Mouse (Mus musculus) stomach, embryonic 16.5 days (tissue): Measurements from ENCODE around the gene Slc19a1. TPM values are rescaled to one million over a fixed set of nuclear protein-coding genes. Genes with fewer than 3 reads are reported as not detected.

Source experiments
- ATAC-seq: fragments of 200-750 bp; cut with Nextera tagmentation; 2 replicates; pipeline ENCODE4 v1.8.0; 2017; ENCODE audit warnings: moderate number of reproducible peaks, moderate TSS enrichment; ENCODE audit not compliant: insufficient read depth, low FRiP score
- H3K27ac ChIP-seq: fragments of 300-500 bp; sonication (generic); 2 replicates; pipeline ENCODE4 v1.5.1; 2014; ENCODE audit warnings: low read length
- H3K27me3 ChIP-seq: fragments of 300-500 bp; sonication (generic); 2 replicates; pipeline ENCODE4 v1.6.1; 2014; ENCODE audit warnings: low read length, control low read depth, mixed read lengths; ENCODE audit not compliant: control insufficient read depth, insufficient read depth
- H3K36me3 ChIP-seq: fragments of 300-500 bp; sonication (generic); 2 replicates; pipeline ENCODE4 v1.6.1; 2014; ENCODE audit warnings: low read length; ENCODE audit not compliant: control insufficient read depth, insufficient read depth
- H3K4me1 ChIP-seq: fragments of 300-500 bp; sonication (generic); 2 replicates; pipeline ENCODE4 v1.6.1; 2014; ENCODE audit warnings: low read length, control low read depth, mixed read lengths; ENCODE audit not compliant: control insufficient read depth, insufficient read depth
- H3K4me2 ChIP-seq: fragments of 300-500 bp; sonication (generic); 2 replicates; pipeline ENCODE4 v1.6.1; 2014; ENCODE audit warnings: low read depth, low read length, mixed read lengths
- H3K4me3 ChIP-seq: fragments of 300-500 bp; sonication (generic); replicated peaks from 2 replicates; pipeline ENCODE4 v1.5.1; 2014; ENCODE audit warnings: mild to moderate bottlenecking, low read length
- H3K9ac ChIP-seq: fragments of 300-500 bp; sonication (generic); 2 replicates; pipeline ENCODE4 v1.6.1; 2014; ENCODE audit warnings: low read length
- H3K9me3 ChIP-seq: fragments of 300-500 bp; sonication (generic); replicated peaks from 2 replicates; pipeline ENCODE4 v1.6.1; 2016; ENCODE audit warnings: low read length, control low read depth; ENCODE audit not compliant: control insufficient read depth
- WGBS: fragments of 180-500 bp; shearing (Covaris S2); extraction: QIAGEN DNeasy Blood & Tissue Kit; methylation state at CpG from one replicate; pipeline ENCODE4 v1.1.7; 2014; 5-methylcytosine and 5-hydroxymethylcytosine counted together
- polyA plus RNA-seq: library from polyadenylated mRNA; unstranded; fragments of >200 nt; fragmentation: Nextera tagmentation; extraction: Ambion mirVana; gene quantifications from 2 replicates; pipeline ENCODE4 v1.2.1, GENCODE M21; 2015

Gene Slc19a1
- polyA plus RNA-seq, 1 experiment from 2014 or later: 32.3 TPM

GRCm38 (mm10) chr10:77078456-77078855, 46.4 kb downstream of the Slc19a1 start:
- Histone ChIP-seq H3K9ac (no peak overlapping the region), H3K4me3 (no peak overlapping the region), H3K4me2 (no peak overlapping the region), H3K27me3 (no peaks in the 10 kb centered on the region), H3K36me3 (no peaks in the 10 kb centered on the region), H3K27ac (no peak overlapping the region), H3K4me1 (no peaks in the 10 kb centered on the region), H3K9me3 (no peaks in the 10 kb centered on the region)
- no peak for ATAC-seq
- 86% methylated on average over 4 of the region's 4 CpGs for WGBS

GRCm38 (mm10) chr10:77078961-77079360, 46.9 kb downstream of the Slc19a1 start:
- Histone ChIP-seq H3K36me3 (no peaks in the 10 kb centered on the region), H3K9ac (no peak overlapping the region), H3K27me3 (no peaks in the 10 kb centered on the region), H3K4me2 (no peak overlapping the region), H3K4me3 (no peak overlapping the region), H3K27ac (no peak overlapping the region), H3K4me1 (peaks cover 1% of the 10 kb centered on the region; the same call in 1 of the 2 replicates), H3K9me3 (no peaks in the 10 kb centered on the region)
- 53% methylated on average over 8 of the region's 8 CpGs for WGBS
- ATAC-seq: no peak

DNA sequence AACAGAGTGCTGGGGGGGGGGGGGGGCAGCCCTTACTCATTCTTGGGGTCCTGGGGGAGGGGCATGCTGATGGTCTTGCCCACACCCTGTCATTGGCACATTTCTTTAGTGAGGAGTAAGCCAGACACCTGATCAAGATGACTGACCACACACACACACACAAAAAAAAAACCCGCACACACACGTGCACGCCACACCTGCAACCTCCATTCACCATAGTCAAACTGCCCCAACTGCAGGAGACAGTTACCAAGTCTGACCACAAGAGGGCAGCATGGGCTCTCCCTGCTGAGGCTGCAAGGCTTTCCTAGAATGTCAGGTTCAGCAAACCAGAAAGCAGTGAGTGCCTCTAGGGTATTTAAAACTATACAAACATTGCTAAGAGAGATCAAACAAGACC, 50.4 kb downstream of the Slc19a1 start:
- Histone ChIP-seq H3K36me3 (no peaks in the 10 kb centered on the region), H3K4me1 (peaks cover 13% of the 10 kb centered on the region), H3K9ac (no peak overlapping the region), H3K4me3 (no peak overlapping the region), H3K27ac (no peak overlapping the region), H3K27me3 (no peaks in the 10 kb centered on the region), H3K4me2 (no peak overlapping the region), H3K9me3 (no peaks in the 10 kb centered on the region)
- WGBS: 9% methylated on average over 3 of the region's 3 CpGs
- 0 out of 2 replicates have a peak, but pooled peaks have one; percentile 27 for ATAC-seq

GRCm38 (mm10) chr10:77082921-77083320, 50.9 kb downstream of the Slc19a1 start:
- Histone ChIP-seq H3K4me1 (peaks cover 13% of the 10 kb centered on the region), H3K36me3 (no peaks in the 10 kb centered on the region), H3K27ac (no peak overlapping the region), H3K9me3 (no peaks in the 10 kb centered on the region), H3K4me2 (no peak overlapping the region), H3K4me3 (no peak overlapping the region), H3K9ac (no peak overlapping the region), H3K27me3 (no peaks in the 10 kb centered on the region)
- 50% methylated on average over 5 of the region's 5 CpGs for WGBS
- no peak for ATAC-seq

DNA sequence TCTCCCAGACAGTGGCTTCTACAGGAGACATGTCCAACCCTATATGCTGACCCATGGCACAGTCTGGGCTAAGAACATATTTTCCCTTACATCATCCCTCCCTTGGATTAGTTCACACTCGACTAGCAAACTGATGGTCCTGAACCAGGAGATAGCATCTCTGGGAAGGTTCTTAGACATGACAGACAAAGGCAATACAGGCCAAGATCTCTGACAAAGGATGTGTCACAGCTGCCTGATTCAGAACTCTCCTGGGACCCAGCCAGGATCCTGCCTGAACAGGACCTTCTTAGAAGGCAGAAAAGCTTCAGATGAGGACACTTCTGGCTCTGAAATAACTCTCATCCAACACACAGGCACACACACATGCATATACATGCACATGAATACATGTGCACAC, 52.5 kb downstream of the Slc19a1 start:
- H3K27me3 ChIP-seq: no peaks in the 10 kb centered on the region
- H3K4me1 ChIP-seq: peaks cover 13% of the 10 kb centered on the region
- H3K9ac ChIP-seq: no peak overlapping the region
- ATAC-seq: peak; percentile 59; the same call in 1 of the 2 replicates
- peak overlapping the region; percentile 50; the same call in 1 of the 2 replicates for H3K27ac ChIP-seq
- no peak overlapping the region for H3K4me2 ChIP-seq
- H3K4me3 ChIP-seq: no peak overlapping the region
- H3K9me3 ChIP-seq: no peaks in the 10 kb centered on the region
- whole genome bisulfite sequencing: 34% methylated on average over 1 of the region's 1 CpGs
- H3K36me3 ChIP-seq: no peaks in the 10 kb centered on the region

- WGBS: 45% methylated on average over 8 of the region's 8 CpGs
Measured at GRCm38 (mm10) chr10:77089336-77089735, 57.3 kb downstream of the Slc19a1 start.

DNA sequence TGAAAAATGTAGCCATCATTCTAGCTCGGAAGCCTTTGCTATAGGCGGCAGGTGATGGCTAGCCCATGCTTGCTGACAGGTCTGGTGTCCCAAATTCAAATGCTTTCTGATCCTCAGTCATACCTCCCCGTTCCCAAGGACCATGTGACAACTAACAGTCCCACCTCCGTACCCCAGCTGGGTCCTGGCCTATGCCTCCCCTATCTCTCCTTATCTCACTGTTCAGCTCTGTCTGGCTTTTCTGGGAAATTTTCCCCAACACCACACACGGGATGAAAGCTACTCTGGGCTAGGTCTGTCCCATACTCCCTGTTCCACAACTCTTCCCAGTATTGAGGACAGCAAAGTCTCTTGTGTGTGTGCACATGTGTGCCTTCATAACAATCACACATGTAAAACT, 58.0 kb downstream of the Slc19a1 start:
- H3K9ac ChIP-seq: no peak overlapping the region
- peaks cover 10% of the 10 kb centered on the region; the same call in 1 of the 2 replicates for H3K4me1 ChIP-seq
- H3K36me3 ChIP-seq: no peaks in the 10 kb centered on the region
- H3K4me3 ChIP-seq: no peak overlapping the region
- no peaks in the 10 kb centered on the region for H3K27me3 ChIP-seq
- no peak overlapping the region for H3K4me2 ChIP-seq
- H3K9me3 ChIP-seq: peaks cover 12% of the 10 kb centered on the region; the same call in 1 of the 2 replicates
- H3K27ac ChIP-seq: peak overlapping the region; percentile 54; the same call in 1 of the 2 replicates
- no peak for ATAC-seq
- 60% methylated on average over 5 of the region's 5 CpGs for WGBS

More at GRCm38 (mm10) chr10:77089336-77089735, 57.3 kb downstream of the Slc19a1 start:
- peak; percentile 39; the same call in 1 of the 2 replicates for ATAC-seq
- Histone ChIP-seq H3K27ac (peak overlapping the region; percentile 54), H3K4me1 (peaks cover 15% of the 10 kb centered on the region), H3K4me3 (peak overlapping the region; percentile 6), H3K9ac (0 out of 2 replicates have a peak overlapping the region, but pooled peaks have one; percentile 42), H3K36me3 (no peaks in the 10 kb centered on the region), H3K9me3 (peaks cover 12% of the 10 kb centered on the region; the same call in 1 of the 2 replicates), H3K4me2 (peak overlapping the region; percentile 28), H3K27me3 (no peaks in the 10 kb centered on the region)

- WGBS: 68% methylated on average over 4 of the region's 4 CpGs
- ATAC-seq: no peak
Measured at GRCm38 (mm10) chr10:77091538-77092097, 59.6 kb downstream of the Slc19a1 start.

DNA sequence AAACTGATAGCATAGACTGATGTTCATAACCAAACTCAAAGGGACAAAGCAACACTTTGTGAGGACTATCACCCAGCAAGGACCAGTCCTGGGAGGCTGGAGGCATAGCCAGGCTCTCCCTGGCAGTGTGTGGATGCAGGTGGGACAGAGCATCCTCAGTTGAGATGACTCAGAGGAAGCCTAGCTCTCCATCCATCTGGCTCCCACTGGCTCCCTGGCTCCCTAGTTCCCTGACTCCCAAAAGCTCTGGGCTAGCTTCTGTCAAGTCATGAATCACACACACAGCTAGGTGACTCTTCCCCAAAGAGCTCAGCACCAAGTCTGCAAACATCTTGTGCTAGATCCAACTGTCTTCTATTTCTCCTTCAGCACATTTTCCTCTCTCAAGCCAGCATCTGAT, 61.8 kb downstream of the Slc19a1 start:
- H3K9me3 ChIP-seq: peaks cover 12% of the 10 kb centered on the region; the same call in 1 of the 2 replicates
- H3K4me2 ChIP-seq: no peak overlapping the region
- H3K4me3 ChIP-seq: no peak overlapping the region
- no peaks in the 10 kb centered on the region for H3K27me3 ChIP-seq
- no peaks in the 10 kb centered on the region for H3K36me3 ChIP-seq
- no peak overlapping the region for H3K9ac ChIP-seq
- H3K4me1 ChIP-seq: peaks cover 17% of the 10 kb centered on the region
- H3K27ac ChIP-seq: no peak overlapping the region
- no peak for ATAC-seq

More at GRCm38 (mm10) chr10:77091538-77092097, 59.6 kb downstream of the Slc19a1 start:
- Histone ChIP-seq H3K4me2 (no peak overlapping the region), H3K9me3 (peaks cover 12% of the 10 kb centered on the region; the same call in 1 of the 2 replicates), H3K4me3 (no peak overlapping the region), H3K27me3 (no peaks in the 10 kb centered on the region), H3K4me1 (peaks cover 8% of the 10 kb centered on the region; the same call in 1 of the 2 replicates), H3K36me3 (no peaks in the 10 kb centered on the region), H3K9ac (no peak overlapping the region), H3K27ac (no peak overlapping the region)
